Mouse (Mus musculus) heart, embryonic 13.5 days (tissue): ENCODE results near the gene Fyb2. TPM values are rescaled to one million over a fixed set of nuclear protein-coding genes. Genes with fewer than 3 reads are reported as not detected.

ENCODE experiments used
- ATAC-seq: fragments of 200-750 bp; cut with Nextera tagmentation; 2 replicates; pipeline ENCODE4 v1.8.0; 2017; ENCODE audit warnings: moderate TSS enrichment; ENCODE audit not compliant: insufficient number of reproducible peaks, low FRiP score, low TSS enrichment; ENCODE audit errors: extremely low read depth
- H3K27ac ChIP-seq: fragments of 300-500 bp; sonication (generic); replicated peaks from 2 replicates; pipeline ENCODE4 v1.5.1; 2015; ENCODE audit warnings: moderate library complexity, mild to moderate bottlenecking, inconsistent platforms
- H3K27me3 ChIP-seq: fragments of 300-500 bp; sonication (generic); replicated peaks from 2 replicates; pipeline ENCODE4 v1.6.1; 2015; ENCODE audit warnings: mild to moderate bottlenecking, inconsistent platforms
- H3K36me3 ChIP-seq: fragments of 300-500 bp; sonication (generic); 2 replicates; pipeline ENCODE4 v1.6.1; 2015; ENCODE audit warnings: mild to moderate bottlenecking, inconsistent platforms
- H3K4me1 ChIP-seq: fragments of 300-500 bp; sonication (generic); 2 replicates; pipeline ENCODE4 v1.6.1; 2015; ENCODE audit warnings: inconsistent platforms
- H3K4me2 ChIP-seq: fragments of 300-500 bp; sonication (generic); 2 replicates; pipeline ENCODE4 v1.6.1; 2015; ENCODE audit warnings: inconsistent platforms, mild to moderate bottlenecking, moderate library complexity
- H3K4me3 ChIP-seq: fragments of 300-500 bp; sonication (generic); 2 replicates; pipeline ENCODE4 v1.5.1; 2015; ENCODE audit warnings: moderate library complexity, mild to moderate bottlenecking, inconsistent platforms
- H3K9ac ChIP-seq: fragments of 300-500 bp; sonication (generic); 2 replicates; pipeline ENCODE4 v1.6.1; 2015; ENCODE audit warnings: inconsistent platforms, mild to moderate bottlenecking, moderate library complexity
- H3K9me3 ChIP-seq: fragments of 300-500 bp; sonication (generic); 2 replicates; pipeline ENCODE4 v1.6.1; 2016; ENCODE audit warnings: inconsistent platforms
- WGBS: fragments of 180-500 bp; shearing (Covaris S2); methylation state at CpG from one replicate; pipeline ENCODE4 v1.1.7; 2015; ENCODE audit warnings: mixed read lengths; 5-methylcytosine and 5-hydroxymethylcytosine counted together
- polyA plus RNA-seq: library from polyadenylated mRNA; unstranded; fragments of >200 nt; fragmentation: Nextera tagmentation; extraction: Ambion mirVana; gene quantifications from 2 replicates; pipeline ENCODE4 v1.2.1, GENCODE M21; 2015

Fyb2 gene
- polyA plus RNA-seq, 1 experiment from 2014 or later = 0.09 TPM

- H3K27me3 ChIP-seq = no peaks in the 10 kb centered on the region
- H3K4me1 ChIP-seq = peaks cover 14% of the 10 kb centered on the region
- H3K36me3 ChIP-seq = no peaks in the 10 kb centered on the region
- ATAC-seq = no peak
- H3K4me3 ChIP-seq = no peak overlapping the region
- no peak overlapping the region for H3K4me2 ChIP-seq
- H3K9ac ChIP-seq = no peak overlapping the region
- 63% methylated on average over 1 of the region's 1 CpGs for WGBS
- no peak overlapping the region for H3K27ac ChIP-seq
- no peaks in the 10 kb centered on the region for H3K9me3 ChIP-seq
These were observed 28.6 kb downstream of the Fyb2 start for GRCm38 (mm10) chr4:104941895-104942294.

GRCm38 (mm10) chr4:104944482-104944881 is 31.2 kb downstream of the Fyb2 start:
- peaks cover 21% of the 10 kb centered on the region for H3K4me1 ChIP-seq
- H3K9ac ChIP-seq = no peak overlapping the region
- H3K4me2 ChIP-seq = no peak overlapping the region
- H3K36me3 ChIP-seq = no peaks in the 10 kb centered on the region
- H3K4me3 ChIP-seq = no peak overlapping the region
- H3K9me3 ChIP-seq = no peaks in the 10 kb centered on the region
- no peaks in the 10 kb centered on the region for H3K27me3 ChIP-seq
- ATAC-seq = no peak
- H3K27ac ChIP-seq = no peak overlapping the region
- WGBS = 59% methylated on average over 1 of the region's 1 CpGs

- ATAC-seq = no peak
- no peaks in the 10 kb centered on the region for H3K27me3 ChIP-seq
- no peak overlapping the region for H3K9ac ChIP-seq
- no peak overlapping the region for H3K27ac ChIP-seq
- H3K4me1 ChIP-seq = peaks cover 9% of the 10 kb centered on the region
- H3K36me3 ChIP-seq = no peaks in the 10 kb centered on the region
- no peak overlapping the region for H3K4me3 ChIP-seq
- 38% methylated on average over 4 of the region's 4 CpGs for WGBS
- H3K4me2 ChIP-seq = no peak overlapping the region
- H3K9me3 ChIP-seq = no peaks in the 10 kb centered on the region
These were observed 35.6 kb downstream of the Fyb2 start for GRCm38 (mm10) chr4:104948886-104949285.

GRCm38 (mm10) chr4:104949304-104949703 is 36.0 kb downstream of the Fyb2 start:
- no peak for ATAC-seq
- Histone ChIP-seq H3K27me3 (no peaks in the 10 kb centered on the region), H3K36me3 (no peaks in the 10 kb centered on the region), H3K9me3 (no peaks in the 10 kb centered on the region), H3K4me2 (no peak overlapping the region), H3K4me1 (peaks cover 9% of the 10 kb centered on the region), H3K9ac (no peak overlapping the region), H3K4me3 (no peak overlapping the region), H3K27ac (no peak overlapping the region)
- WGBS = 61% methylated on average over 3 of the region's 3 CpGs

GRCm38 (mm10) chr4:104951280-104951878 is 38.1 kb downstream of the Fyb2 start:
- Histone ChIP-seq H3K27ac (no peak overlapping the region), H3K27me3 (no peaks in the 10 kb centered on the region), H3K4me2 (no peak overlapping the region), H3K4me1 (peaks cover 9% of the 10 kb centered on the region), H3K4me3 (no peak overlapping the region), H3K9me3 (no peaks in the 10 kb centered on the region), H3K36me3 (no peaks in the 10 kb centered on the region), H3K9ac (no peak overlapping the region)
- 83% methylated on average over 4 of the region's 4 CpGs for WGBS
- no peak for ATAC-seq

- no peaks in the 10 kb centered on the region for H3K27me3 ChIP-seq
- no peak for ATAC-seq
- H3K4me3 ChIP-seq = no peak overlapping the region
- H3K36me3 ChIP-seq = no peaks in the 10 kb centered on the region
- H3K27ac ChIP-seq = no peak overlapping the region
- H3K4me1 ChIP-seq = 0 out of 2 replicates have a peak, but pooled peaks cover 3% of the 10 kb centered on the region
- H3K4me2 ChIP-seq = no peak overlapping the region
- no peaks in the 10 kb centered on the region for H3K9me3 ChIP-seq
- WGBS = 56% methylated on average over 7 of the region's 7 CpGs
- H3K9ac ChIP-seq = no peak overlapping the region
These were observed 43.4 kb downstream of the Fyb2 start for GRCm38 (mm10) chr4:104956691-104957090.

- H3K4me2 ChIP-seq = no peak overlapping the region
- no peak overlapping the region for H3K27ac ChIP-seq
- no peaks in the 10 kb centered on the region for H3K9me3 ChIP-seq
- H3K36me3 ChIP-seq = no peaks in the 10 kb centered on the region
- no peak overlapping the region for H3K4me3 ChIP-seq
- no peak for ATAC-seq
- H3K9ac ChIP-seq = no peak overlapping the region
- WGBS = 60% methylated on average over 5 of the region's 5 CpGs
- no peaks in the 10 kb centered on the region for H3K27me3 ChIP-seq
- 0 out of 2 replicates have a peak, but pooled peaks cover 3% of the 10 kb centered on the region for H3K4me1 ChIP-seq
These were observed 48.2 kb downstream of the Fyb2 start for GRCm38 (mm10) chr4:104961431-104961830.

GRCm38 (mm10) chr4:104972606-104973005 is 59.4 kb downstream of the Fyb2 start:
- WGBS = 77% methylated on average over 2 of the region's 2 CpGs
- Histone ChIP-seq H3K9ac (no peak overlapping the region), H3K27me3 (no peaks in the 10 kb centered on the region), H3K27ac (no peak overlapping the region), H3K36me3 (no peaks in the 10 kb centered on the region), H3K9me3 (no peaks in the 10 kb centered on the region), H3K4me3 (no peak overlapping the region), H3K4me2 (no peak overlapping the region), H3K4me1 (no peaks in the 10 kb centered on the region)
- ATAC-seq = no peak

GRCm38 (mm10) chr4:104975162-104975830 is 62.0 kb downstream of the Fyb2 start:
- Histone ChIP-seq H3K4me3 (no peak overlapping the region), H3K4me2 (no peak overlapping the region), H3K4me1 (no peaks in the 10 kb centered on the region), H3K36me3 (no peaks in the 10 kb centered on the region), H3K9ac (no peak overlapping the region), H3K9me3 (no peaks in the 10 kb centered on the region), H3K27me3 (no peaks in the 10 kb centered on the region), H3K27ac (no peak overlapping the region)
- WGBS = 72% methylated on average over 6 of the region's 6 CpGs
- no peak for ATAC-seq

GRCm38 (mm10) chr4:104985960-104986632 is 72.8 kb downstream of the Fyb2 start:
- no peaks in the 10 kb centered on the region for H3K4me1 ChIP-seq
- H3K9me3 ChIP-seq = no peaks in the 10 kb centered on the region
- no peaks in the 10 kb centered on the region for H3K27me3 ChIP-seq
- no peak overlapping the region for H3K4me3 ChIP-seq
- no peaks in the 10 kb centered on the region for H3K36me3 ChIP-seq
- H3K4me2 ChIP-seq = no peak overlapping the region
- no peak for ATAC-seq
- 86% methylated on average over 5 of the region's 5 CpGs for WGBS
- H3K9ac ChIP-seq = no peak overlapping the region
- H3K27ac ChIP-seq = no peak overlapping the region

GRCm38 (mm10) chr4:104987631-104988030 is 74.4 kb downstream of the Fyb2 start:
- no peak overlapping the region for H3K4me2 ChIP-seq
- no peak overlapping the region for H3K27ac ChIP-seq
- no peaks in the 10 kb centered on the region for H3K36me3 ChIP-seq
- no peaks in the 10 kb centered on the region for H3K27me3 ChIP-seq
- H3K9me3 ChIP-seq = no peaks in the 10 kb centered on the region
- 55% methylated on average over 7 of the region's 7 CpGs for WGBS
- no peak overlapping the region for H3K9ac ChIP-seq
- H3K4me1 ChIP-seq = no peaks in the 10 kb centered on the region
- no peak overlapping the region for H3K4me3 ChIP-seq
- no peak for ATAC-seq
